Comparison of ENCODE assay signal across 8 mouse cellular contexts in genomic region chr7:5056651-5057263, GRCm38 (mm10). TPM values are rescaled to one million over a fixed set of nuclear protein-coding genes. Genes with fewer than 3 reads are reported as not detected.
DNase-seq lines count a peak whose midpoint lies in the region; ATAC-seq and TF ChIP-seq lines count a peak whose summit lies in the region.

No protein-coding gene starts in this region.

- WGBS in hindbrain, embryonic 15.5 days, result 2% methylated on average over 50 of the region's 55 CpGs
- WGBS in liver, embryonic 12.5 days (ENCODE audit: insufficient replicate concordance), result 5% methylated on average over 54 of the region's 55 CpGs

- H3K9ac ChIP-seq in hindbrain, embryonic 15.5 days, result peak overlapping the region; percentile 56
- peak overlapping the region; percentile 47 for H3K9ac ChIP-seq in liver, embryonic 12.5 days

- peak overlapping the region; percentile 60 for H3K4me2 ChIP-seq in hindbrain, embryonic 15.5 days
- H3K4me2 ChIP-seq in liver, embryonic 12.5 days, result peak overlapping the region; percentile 57

- peak overlapping the region; percentile 66 for H3K4me3 ChIP-seq in cortical plate, adult 2 months (ENCODE audit: insufficient read depth, low read length)
- H3K4me3 ChIP-seq in hindbrain, embryonic 15.5 days, result peak overlapping the region; percentile 49
- H3K4me3 ChIP-seq in liver, embryonic 12.5 days, result peak overlapping the region; percentile 38

- peak overlapping the region; percentile 93 for H3K27ac ChIP-seq in cortical plate, adult 2 months (ENCODE audit: insufficient read depth, low read length)
- peak overlapping the region; percentile 78 for H3K27ac ChIP-seq in hindbrain, embryonic 15.5 days (replicated peaks)
- no peak overlapping the region for H3K27ac ChIP-seq in liver, embryonic 12.5 days

- peak; percentile 47; the same call in 1 of the 2 replicates for TF ChIP-seq POLR2A in cortical plate, adult 2 months (IDR thresholded peaks at IDR 0.05; ENCODE audit: extremely low read depth, insufficient read depth, low read length)

- H3K36me3 ChIP-seq in hindbrain, embryonic 15.5 days, result no peaks in the 10 kb centered on the region
- no peaks in the 10 kb centered on the region for H3K36me3 ChIP-seq in liver, embryonic 12.5 days

- ATAC-seq in hindbrain, embryonic 15.5 days (ENCODE audit: low FRiP score, low read depth), result peak; percentile 21
- no peak for ATAC-seq in liver, embryonic 12.5 days
- ATAC-seq in inflammation-experienced regulatory T-cells, adult 6 months, result no peak

- H3K27me3 ChIP-seq in hindbrain, embryonic 15.5 days, result peaks cover 28% of the 10 kb centered on the region
- peaks cover 78% of the 10 kb centered on the region for H3K27me3 ChIP-seq in liver, embryonic 12.5 days (replicated peaks)

- TF ChIP-seq CTCF in cortical plate, adult 2 months (IDR thresholded peaks at IDR 0.05; ENCODE audit: extremely low read depth, insufficient read depth, low read length), result no peak

- peaks cover 11% of the 10 kb centered on the region for H3K4me1 ChIP-seq in cortical plate, adult 2 months (ENCODE audit: control insufficient read depth, insufficient read depth, low read length)
- peaks cover 84% of the 10 kb centered on the region for H3K4me1 ChIP-seq in hindbrain, embryonic 15.5 days (replicated peaks)
- peaks cover 29% of the 10 kb centered on the region for H3K4me1 ChIP-seq in liver, embryonic 12.5 days

- no peaks in the 10 kb centered on the region for H3K9me3 ChIP-seq in hindbrain, embryonic 15.5 days
- no peaks in the 10 kb centered on the region for H3K9me3 ChIP-seq in liver, embryonic 12.5 days (replicated peaks)

- peak; percentile 64 for DNase-seq in layer of hippocampus, adult 11-12 months (ENCODE audit: low spot score)
- no peak for DNase-seq in layer of hippocampus, adult 9-10 months (ENCODE audit: low spot score)
- DNase-seq in right cerebral cortex, postnatal 36 days (ENCODE audit: low spot score in 2 of 2), result peak; percentile 44 to 53
- DNase-seq in gastrocnemius, postnatal 25 days, result no peak

RNA-seq across cellular contexts. Expression of gene U2af2, which starts 5.2 kb away (rescaled TPM):
- polyA plus RNA-seq in cortical plate, adult 2 months (2012; rRNA removed), result 184 TPM in 2 replicates
- polyA plus RNA-seq in hindbrain, embryonic 15.5 days (2015; fragmentation: Nextera tagmentation; extraction: Ambion mirVana), result 99.8 and 101 TPM in 2 replicates
- 97.6 and 109 TPM in 2 replicates for polyA plus RNA-seq in liver, embryonic 12.5 days (2016; fragmentation: Nextera tagmentation; extraction: Ambion mirVana)
- 10 to 100 TPM; 26.0 to 33.4 (median 32.0) TPM for polyA plus RNA-seq in inflammation-experienced regulatory T-cells, adult 6 months (2017; shearing (Covaris generic))
- total RNA-seq in gastrocnemius, postnatal 25 days (2021), result 10 to 100 TPM; 43.1 to 45.2 TPM

RNA-seq across cellular contexts. Expression of gene Zfp580, which starts 5.4 kb away (rescaled TPM):
- polyA plus RNA-seq in cortical plate, adult 2 months (2012; rRNA removed), result 34.4 and 36.9 TPM in 2 replicates
- 90.6 and 113 TPM in 2 replicates for polyA plus RNA-seq in hindbrain, embryonic 15.5 days (2015; fragmentation: Nextera tagmentation; extraction: Ambion mirVana)
- polyA plus RNA-seq in liver, embryonic 12.5 days (2016; fragmentation: Nextera tagmentation; extraction: Ambion mirVana), result 5.2 and 5.6 TPM in 2 replicates
- polyA plus RNA-seq in inflammation-experienced regulatory T-cells, adult 6 months (2017; shearing (Covaris generic)), result 1 to 10 TPM in 1 of 3 experiments, under 1 TPM in 2; 0.77 to 1.3 (median 0.93) TPM
- 1 to 10 TPM; 2.9 to 3.2 TPM for total RNA-seq in gastrocnemius, postnatal 25 days (2021)

RNA-seq across cellular contexts. Expression of gene Zfp784, which starts 18.5 kb away (rescaled TPM):
- polyA plus RNA-seq in cortical plate, adult 2 months (2012; rRNA removed), result 5.7 and 6.5 TPM in 2 replicates
- polyA plus RNA-seq in hindbrain, embryonic 15.5 days (2015; fragmentation: Nextera tagmentation; extraction: Ambion mirVana), result 7.8 and 9.3 TPM in 2 replicates
- polyA plus RNA-seq in liver, embryonic 12.5 days (2016; fragmentation: Nextera tagmentation; extraction: Ambion mirVana), result 1.1 and 1.3 TPM in 2 replicates
- polyA plus RNA-seq in inflammation-experienced regulatory T-cells, adult 6 months (2017; shearing (Covaris generic)), result 1 to 10 TPM; 3.0 to 5.1 (median 3.7) TPM
- total RNA-seq in gastrocnemius, postnatal 25 days (2021), result 1 to 10 TPM; 2.6 to 3.4 TPM

RNA-seq across cellular contexts. Expression of gene 4632433K11Rik, which starts 22.8 kb away (rescaled TPM):
- not detected in 2 replicates for polyA plus RNA-seq in cortical plate, adult 2 months (2012; rRNA removed)
- not detected in 2 replicates for polyA plus RNA-seq in hindbrain, embryonic 15.5 days (2015; fragmentation: Nextera tagmentation; extraction: Ambion mirVana)
- not detected in 2 replicates for polyA plus RNA-seq in liver, embryonic 12.5 days (2016; fragmentation: Nextera tagmentation; extraction: Ambion mirVana)
- polyA plus RNA-seq in inflammation-experienced regulatory T-cells, adult 6 months (2017; shearing (Covaris generic)), result not detected
- total RNA-seq in gastrocnemius, postnatal 25 days (2021), result not detected

RNA-seq across cellular contexts. Expression of gene Epn1, which starts 23.3 kb away (rescaled TPM):
- 420 and 464 TPM in 2 replicates for polyA plus RNA-seq in cortical plate, adult 2 months (2012; rRNA removed)
- polyA plus RNA-seq in hindbrain, embryonic 15.5 days (2015; fragmentation: Nextera tagmentation; extraction: Ambion mirVana), result 105 and 118 TPM in 2 replicates
- polyA plus RNA-seq in liver, embryonic 12.5 days (2016; fragmentation: Nextera tagmentation; extraction: Ambion mirVana), result 66.2 and 69.1 TPM in 2 replicates
- 1 to 10 TPM; 5.8 to 7.3 (median 6.8) TPM for polyA plus RNA-seq in inflammation-experienced regulatory T-cells, adult 6 months (2017; shearing (Covaris generic))
- total RNA-seq in gastrocnemius, postnatal 25 days (2021), result 100 to 1,000 TPM; 134 to 145 TPM

Comparison
In these comparisons a context has a peak if more than half of its experiments do, and no peak if none do; other contexts are left out.
1. DNase-seq: peak in layer of hippocampus, adult 11-12 months (single experiment) and right cerebral cortex, postnatal 36 days (2 of 2); none in layer of hippocampus, adult 9-10 months (single experiment) and gastrocnemius, postnatal 25 days (single experiment).
2. Peak in every context shown above with its lines, with median percentiles within 50 percentile points of each other: H3K4me3 ChIP-seq.